Mouse (Mus musculus) adrenal gland, postnatal 0 days (tissue): ENCODE data around the gene Dcbld2. TPM values are rescaled to one million over a fixed set of nuclear protein-coding genes. Genes with fewer than 3 reads are reported as not detected.

ENCODE experiments used
- polyA plus RNA-seq: library from polyadenylated mRNA; unstranded; fragments of >200 nt; fragmentation: Nextera tagmentation; extraction: Ambion mirVana; gene quantifications from 2 replicates; pipeline ENCODE4 v1.2.1, GENCODE M21; 2015

The Dcbld2 gene
- 2.4 and 2.6 TPM in 2 replicates for polyA plus RNA-seq

DNA sequence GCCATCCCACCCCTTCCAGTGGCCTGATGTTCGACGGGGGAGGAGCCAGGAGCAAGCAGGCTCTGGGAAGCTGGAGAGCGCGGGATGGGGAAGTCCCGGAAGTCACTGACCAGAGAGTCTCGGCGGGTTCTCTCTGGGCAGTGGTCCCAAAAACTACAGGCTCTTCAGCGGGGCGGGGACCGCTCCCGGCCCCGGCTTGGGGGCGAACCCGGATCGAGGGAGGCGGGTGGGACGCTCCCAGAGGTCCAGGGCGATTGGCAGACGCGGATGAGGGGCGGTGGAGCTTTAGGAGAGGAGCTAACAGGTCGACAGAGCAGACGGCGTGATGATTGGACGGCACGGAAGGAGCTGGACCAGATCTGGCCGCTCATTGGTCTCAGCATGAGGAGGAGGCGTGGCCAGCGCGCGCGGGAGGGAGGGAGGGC lies at the start of gene Dcbld2:
Dcbld2 (plus strand) TSS at position 382 of the 425 bp plus-strand sequence.

Other genes with a start within 250 kb of the Dcbld2 start
- gene St3gal6, start 115.8 kb downstream of the Dcbld2 start, polyA plus RNA-seq: 10.1 and 14.6 TPM in 2 replicates
- not detected in 2 replicates for gene Gm813, start 208.5 kb downstream of the Dcbld2 start, polyA plus RNA-seq
- not detected in 2 replicates for gene E330017A01Rik, start 230.3 kb downstream of the Dcbld2 start, polyA plus RNA-seq